Mouse (Mus musculus): ENCODE results near the gene Vwa3b. TPM values are rescaled to one million over a fixed set of nuclear protein-coding genes. Genes with fewer than 3 reads are reported as not detected.

The Vwa3b gene
- polyA plus RNA-seq, 1 experiment from 2014 or later, result 0.66 TPM

DNA sequence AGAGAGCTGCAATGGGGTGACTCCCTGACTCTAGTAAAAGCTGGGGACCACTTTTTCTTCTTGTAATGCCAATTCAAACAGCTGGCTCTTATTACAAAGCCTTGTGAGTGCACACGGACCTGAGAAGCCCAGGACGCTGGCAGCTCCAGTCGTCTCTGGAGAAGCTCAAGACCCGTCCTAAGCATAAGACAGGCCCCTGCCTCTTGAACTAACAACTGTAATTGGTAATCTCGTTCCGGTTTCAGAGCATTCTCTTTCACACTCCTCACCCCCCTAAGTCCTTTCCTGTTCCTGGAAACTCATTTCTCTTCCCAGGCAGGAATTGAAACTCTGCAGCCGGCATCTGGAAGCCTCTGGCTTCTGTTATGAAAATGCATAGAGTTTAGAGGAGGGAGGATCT is 195.6 kb downstream of the Vwa3b start:
- Histone ChIP-seq H3K36me3 (replicated peaks) (no peaks in the 10 kb centered on the region), H3K27ac (no peak overlapping the region), H3K4me3 (no peak overlapping the region), H3K9ac (no peak overlapping the region), H3K27me3 (replicated peaks) (peaks cover 2% of the 10 kb centered on the region; the same call in 1 of the 2 replicates), H3K9me3 (no peaks in the 10 kb centered on the region), H3K4me2 (no peak overlapping the region), H3K4me1 (peaks cover 35% of the 10 kb centered on the region)
- 74% methylated on average over 7 of the region's 7 CpGs for WGBS
- ATAC-seq (replicated peaks), result no peak

DNA sequence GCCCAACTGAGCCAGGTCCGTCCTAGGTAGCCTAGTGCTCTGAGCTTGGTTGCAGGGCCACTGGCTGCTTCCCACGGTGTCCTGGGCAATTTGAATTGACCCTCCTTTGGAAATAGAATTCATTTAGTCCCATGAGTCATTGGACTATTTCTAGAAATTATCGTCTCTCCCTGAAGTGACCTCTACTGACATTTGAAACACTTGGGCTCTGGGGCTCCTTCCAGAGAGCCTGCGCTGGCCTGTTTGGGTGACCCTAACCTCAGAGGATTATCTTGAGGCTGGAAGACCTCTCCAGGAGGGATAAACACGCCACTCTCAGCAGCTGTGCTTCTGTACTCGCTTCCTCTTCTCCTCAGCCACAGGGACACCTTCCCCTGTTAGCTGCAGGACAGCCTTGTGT is 204.0 kb downstream of the Vwa3b start:
- Histone ChIP-seq H3K4me2 (no peak overlapping the region), H3K9ac (no peak overlapping the region), H3K36me3 (replicated peaks) (no peaks in the 10 kb centered on the region), H3K4me1 (no peaks in the 10 kb centered on the region), H3K27ac (no peak overlapping the region), H3K9me3 (no peaks in the 10 kb centered on the region), H3K27me3 (replicated peaks) (no peaks in the 10 kb centered on the region), H3K4me3 (no peak overlapping the region)
- no peak for ATAC-seq (replicated peaks)
- 70% methylated on average over 6 of the region's 6 CpGs for WGBS

DNA sequence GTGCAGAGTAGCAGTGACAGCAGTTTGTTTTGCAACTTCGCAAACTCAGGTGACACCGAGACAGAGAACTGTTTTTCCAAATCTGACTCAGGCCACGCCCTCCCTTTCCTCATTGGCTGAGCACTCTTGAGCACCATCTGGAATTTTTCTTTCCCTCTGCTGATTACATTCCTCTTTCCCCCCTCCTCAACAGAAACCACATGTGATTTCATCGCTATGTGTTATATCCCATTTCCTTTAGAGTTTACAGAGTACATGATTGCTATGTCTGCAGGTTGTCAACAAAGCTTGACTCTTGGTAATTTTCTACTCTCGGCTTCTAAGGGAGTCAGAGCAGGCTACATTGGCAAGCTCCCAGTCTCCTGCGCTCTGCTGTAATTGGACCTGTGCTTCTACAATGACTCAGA is 204.9 kb downstream of the Vwa3b start:
- Histone ChIP-seq H3K36me3 (replicated peaks) (no peaks in the 10 kb centered on the region), H3K4me1 (no peaks in the 10 kb centered on the region), H3K9ac (no peak overlapping the region), H3K4me3 (no peak overlapping the region), H3K9me3 (no peaks in the 10 kb centered on the region), H3K4me2 (no peak overlapping the region), H3K27me3 (replicated peaks) (no peaks in the 10 kb centered on the region), H3K27ac (no peak overlapping the region)
- ATAC-seq (replicated peaks), result no peak
- WGBS, result 77% methylated on average over 6 of the region's 6 CpGs

Other genes starting within 250 kb of the Vwa3b start
- 13.1 and 14.8 TPM in 2 replicates for gene Tmem131, start 82.9 kb upstream of the Vwa3b start, polyA plus RNA-seq (2015; fragmentation: Nextera tagmentation; extraction: Ambion mirVana)
- 0.21 and 0.26 TPM in 2 replicates for gene Cnga3, start 187.8 kb downstream of the Vwa3b start, polyA plus RNA-seq (2015; fragmentation: Nextera tagmentation; extraction: Ambion mirVana)

Data from midbrain, embryonic 15.5 days (tissue).